Mouse (Mus musculus) heart, adult 9 months (tissue): ENCODE measurements around the gene Mpzl3.
A peak's percentile ranks its signal among the peaks of the same experiment; 100 is the strongest.
"Not testable (repeated sequence)": the region's sequence is repeated elsewhere in the genome, so short reads cannot be mapped to it uniquely, and the experiment has no call there.

Source experiments
- DNase-seq, 2 experiments: peaks; one replicate each; pipeline ENCODE4 v3.0.0; 2022; ENCODE audit warnings: low spot score in 2 of 2

Mpzl3 gene

GRCm38 (mm10) chr9:45055082-45055713, at the start of gene Mpzl3:
Gene Mpzl3, plus strand, starts transcription at chr9:45055186.
- DNase-seq: peak; percentile 64 to 73

- no peak for DNase-seq
Measured at GRCm38 (mm10) chr9:45007404-45007803, 47.6 kb upstream of the Mpzl3 start.

- no peak for DNase-seq
Measured at GRCm38 (mm10) chr9:45008342-45008741, 46.6 kb upstream of the Mpzl3 start.

GRCm38 (mm10) chr9:45009180-45010078, 45.6 kb upstream of the Mpzl3 start, which contains the start of gene Cd3e:
Gene Cd3e, minus strand, starts transcription at chr9:45009627.
- DNase-seq: no peak

- no peak for DNase-seq
Measured at GRCm38 (mm10) chr9:45010461-45010860, 44.5 kb upstream of the Mpzl3 start.

- DNase-seq: no peak
Measured at GRCm38 (mm10) chr9:45011291-45011690, 43.7 kb upstream of the Mpzl3 start.

GRCm38 (mm10) chr9:45014879-45015278, 40.1 kb upstream of the Mpzl3 start:
- no peak for DNase-seq

- DNase-seq: no peak
Measured at GRCm38 (mm10) chr9:45015841-45016240, 39.1 kb upstream of the Mpzl3 start.

- no peak for DNase-seq
Measured at GRCm38 (mm10) chr9:45018031-45018430, 37.0 kb upstream of the Mpzl3 start.

GRCm38 (mm10) chr9:45022800-45023199, 32.2 kb upstream of the Mpzl3 start:
- peak in 1 of 2 experiments; percentile 27 for DNase-seq

GRCm38 (mm10) chr9:45023638-45024037, 31.3 kb upstream of the Mpzl3 start:
- DNase-seq: no peak

GRCm38 (mm10) chr9:45024187-45024586, 30.8 kb upstream of the Mpzl3 start:
- no peak for DNase-seq

- DNase-seq: no peak
Measured at GRCm38 (mm10) chr9:45027376-45027775, 27.6 kb upstream of the Mpzl3 start.

GRCm38 (mm10) chr9:45030341-45030740, 24.6 kb upstream of the Mpzl3 start:
- DNase-seq: no peak

GRCm38 (mm10) chr9:45032261-45032660, 22.7 kb upstream of the Mpzl3 start:
- DNase-seq: no peak

GRCm38 (mm10) chr9:45034526-45034925, 20.5 kb upstream of the Mpzl3 start:
- no peak for DNase-seq

GRCm38 (mm10) chr9:45037803-45038202, 17.2 kb upstream of the Mpzl3 start:
- not testable (repeated sequence) for DNase-seq

- no peak for DNase-seq
Measured at GRCm38 (mm10) chr9:45039499-45039898, 15.5 kb upstream of the Mpzl3 start, which contains the start of gene Mpzl2. Gene Mpzl2, plus strand, starts transcription at chr9:45039799.

GRCm38 (mm10) chr9:45040066-45040845, 14.7 kb upstream of the Mpzl3 start:
- no peak for DNase-seq

- no peak for DNase-seq
Measured at GRCm38 (mm10) chr9:45041131-45041838, 13.7 kb upstream of the Mpzl3 start.

GRCm38 (mm10) chr9:45042056-45042720, 12.8 kb upstream of the Mpzl3 start:
- DNase-seq: peak; percentile 6 to 17
